Mouse (Mus musculus): Measurements from ENCODE around the gene Prr7. TPM values are rescaled to one million over a fixed set of nuclear protein-coding genes. Genes with fewer than 3 reads are reported as not detected.

Prr7 gene
- total RNA-seq, 4 experiments from 2014 or later: 50.8 to 62.7 (median 59.7) TPM

- no peak for DNase-seq (ENCODE audit: low spot score in 2 of 2)
Observed at GRCm38 (mm10) chr13:55506697-55507096, 42.6 kb downstream of the Prr7 start.

GRCm38 (mm10) chr13:55507877-55508276 is 43.8 kb downstream of the Prr7 start:
- DNase-seq (ENCODE audit: low spot score in 2 of 2): no peak

- DNase-seq (ENCODE audit: low spot score in 2 of 2): no peak
Observed at GRCm38 (mm10) chr13:55508531-55508930, 44.5 kb downstream of the Prr7 start.

DNA sequence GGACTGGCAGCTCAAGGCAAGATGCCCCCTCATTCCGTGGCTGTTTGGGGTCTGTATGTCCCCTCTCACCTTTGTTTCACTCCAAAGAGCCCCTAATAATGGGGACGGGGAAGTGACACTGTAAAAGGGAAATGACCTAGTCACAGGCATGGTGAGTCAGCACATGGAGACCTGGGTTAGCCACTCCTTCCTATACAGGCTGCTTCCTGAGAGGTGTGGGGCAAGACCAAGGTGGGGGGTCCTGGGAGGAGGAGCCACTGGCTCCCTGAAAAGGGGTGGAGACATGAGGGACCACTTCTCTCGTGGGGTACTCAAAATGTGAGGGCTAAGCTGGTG is 46.2 kb downstream of the Prr7 start:
- no peak for DNase-seq (ENCODE audit: low spot score in 2 of 2)

- no peak for DNase-seq (ENCODE audit: low spot score in 2 of 2)
Observed at GRCm38 (mm10) chr13:55510668-55511491, 46.8 kb downstream of the Prr7 start.

GRCm38 (mm10) chr13:55511492-55511861 is 47.4 kb downstream of the Prr7 start:
- DNase-seq (ENCODE audit: low spot score in 2 of 2): no peak

GRCm38 (mm10) chr13:55512379-55513031 is 48.4 kb downstream of the Prr7 start:
- DNase-seq (ENCODE audit: low spot score in 2 of 2): no peak

DNA sequence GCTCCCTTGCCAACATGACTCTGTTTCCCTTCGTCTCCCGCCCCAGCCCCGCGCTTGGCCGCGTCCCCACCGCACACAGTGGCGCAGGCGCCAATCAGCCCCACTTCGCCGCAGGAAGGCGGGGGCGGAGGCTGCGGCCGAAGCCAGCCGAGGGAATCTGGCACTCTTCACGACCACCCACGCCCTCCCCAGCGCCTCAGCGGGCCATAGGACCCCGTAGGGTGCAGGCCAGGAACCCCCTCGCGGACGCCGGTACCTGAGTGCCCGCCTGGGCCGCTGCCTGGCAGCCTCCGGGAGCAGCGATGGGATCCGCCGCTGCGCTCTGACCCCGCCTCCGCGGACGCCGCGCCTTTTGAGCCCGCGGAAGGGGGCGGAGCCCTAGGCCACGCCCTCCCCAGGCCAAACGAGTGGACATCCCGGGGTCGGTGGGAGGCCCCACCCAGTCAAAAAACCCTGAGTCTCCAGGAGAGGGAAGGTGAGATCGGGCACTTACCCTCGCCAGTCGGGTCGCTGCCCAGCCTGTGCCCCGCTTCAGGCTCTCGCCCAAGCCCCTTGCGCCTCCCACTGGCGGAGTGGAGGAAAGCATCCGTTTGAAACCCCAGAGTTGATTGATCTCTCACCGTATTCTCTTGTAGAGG is 49.2 kb downstream of the Prr7 start, which contains the start of gene Pdlim7:
TSS of gene Pdlim7 (minus strand) at position 566 of the 638 bp plus-strand sequence.
- peak; percentile 75 to 82 for DNase-seq (ENCODE audit: low spot score in 2 of 2)

GRCm38 (mm10) chr13:55513828-55514227 is 49.8 kb downstream of the Prr7 start:
- DNase-seq (ENCODE audit: low spot score in 2 of 2): no peak

DNA sequence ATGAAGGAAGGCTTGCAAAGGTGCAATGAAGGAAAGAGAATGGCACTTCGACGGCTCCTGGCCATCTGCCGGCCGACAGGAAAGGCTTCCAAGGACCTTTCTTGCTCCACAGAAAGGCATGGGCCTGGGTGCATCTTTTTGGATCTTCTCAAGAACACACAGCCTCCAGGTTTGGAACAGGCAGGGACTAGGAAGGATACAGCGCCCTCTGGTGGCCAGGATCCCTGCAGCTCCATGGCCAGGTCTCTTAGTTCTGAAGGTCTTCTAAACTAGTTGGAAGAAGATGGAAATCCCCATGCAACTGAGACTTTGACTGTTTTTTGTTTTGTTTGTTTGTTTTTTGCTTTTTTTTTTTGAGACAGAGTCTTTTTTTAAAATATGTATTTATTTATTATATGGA is 52.9 kb downstream of the Prr7 start:
- DNase-seq (ENCODE audit: low spot score in 2 of 2): peak; percentile 71 to 91

DNA sequence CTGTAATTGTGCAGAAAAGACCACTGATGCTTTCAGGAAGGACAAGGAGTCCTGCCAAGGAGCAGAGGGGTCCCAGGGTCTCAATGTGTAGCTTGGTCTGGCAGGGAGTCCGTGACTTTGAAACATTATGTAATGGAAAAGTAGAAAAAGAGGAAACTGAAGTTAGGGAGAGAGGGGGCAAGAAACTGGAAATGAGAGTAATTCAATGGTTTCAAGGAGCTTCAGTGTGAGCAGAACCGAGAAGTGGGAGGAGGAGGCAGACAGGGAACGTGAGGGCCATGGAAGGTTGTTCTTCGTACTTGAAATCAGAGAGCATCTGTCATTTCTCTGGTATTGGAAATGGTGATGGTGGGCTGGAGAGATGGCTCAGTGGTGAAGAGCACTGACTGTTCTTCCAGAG is 55.5 kb downstream of the Prr7 start:
- DNase-seq (ENCODE audit: low spot score in 2 of 2): no peak

- DNase-seq (ENCODE audit: low spot score in 2 of 2): no peak
Observed at GRCm38 (mm10) chr13:55522730-55523129, 58.7 kb downstream of the Prr7 start.

Small RNA genes lying within 50 kb of the gene (microRNA-seq; reads per million reads assigned to microRNA genes)
- gene Mir6943 (3.3 to 3.6 reads per million in 2 experiments), gene Mir6944 (31.3 to 34.6 reads per million in 2 experiments), gene Mir6945 (8.6 to 12.4 reads per million in 2 experiments)

Other genes starting within 250 kb of the Prr7 start
- 100 to 1,000 TPM; 163 to 176 (median 166) TPM for gene Prelid1, start 143.8 kb upstream of the Prr7 start, total RNA-seq (2022)
- gene Rab24, start 142.3 kb upstream of the Prr7 start, total RNA-seq (2022): 10 to 100 TPM; 74.1 to 86.1 (median 81.0) TPM
- 1 to 10 TPM in 2 of 4 experiments, under 1 TPM in 2; 0.65 to 1.6 (median 0.97) TPM for gene Mxd3, start 134.4 kb upstream of the Prr7 start, total RNA-seq (2022)
- 10 to 100 TPM; 47.2 to 56.7 (median 49.1) TPM for gene Lman2, start 101.5 kb upstream of the Prr7 start, total RNA-seq (2022)
- 10 to 100 TPM; 54.2 to 59.0 (median 55.0) TPM for gene Rgs14, start 94.5 kb upstream of the Prr7 start, total RNA-seq (2022)
- under 1 TPM in 2 of 4 experiments, not detected in 2; 0.16 to 0.17 TPM for gene Slc34a1, start 66.1 kb upstream of the Prr7 start, total RNA-seq (2022)
- not detected for gene Pfn3, start 49.0 kb upstream of the Prr7 start, total RNA-seq (2022)
- gene F12, start 37.5 kb upstream of the Prr7 start, total RNA-seq (2022): under 1 TPM; 0.39 to 0.98 (median 0.75) TPM
- 10 to 100 TPM; 60.0 to 65.3 (median 61.9) TPM for gene Grk6, start 19.2 kb upstream of the Prr7 start, total RNA-seq (2022)
- 100 to 1,000 TPM; 216 to 253 (median 234) TPM for gene Dbn1, start 23.8 kb downstream of the Prr7 start, total RNA-seq (2022)
- gene Pdlim7, start 49.4 kb downstream of the Prr7 start, total RNA-seq (2022): 10 to 100 TPM; 78.3 to 93.8 (median 85.9) TPM
- 1 to 10 TPM; 3.7 to 6.3 (median 5.2) TPM for gene Dok3, start 65.0 kb downstream of the Prr7 start, total RNA-seq (2022)
- gene Ddx41, start 72.4 kb downstream of the Prr7 start, total RNA-seq (2022): 10 to 100 TPM; 44.5 to 55.2 (median 48.2) TPM
- 10 to 100 TPM; 73.2 to 80.1 (median 73.8) TPM for gene Fam193b, start 106.9 kb downstream of the Prr7 start, total RNA-seq (2022)
- 100 to 1,000 TPM; 125 to 136 (median 132) TPM for gene Tmed9, start 109.5 kb downstream of the Prr7 start, total RNA-seq (2022)
- 10 to 100 TPM; 24.5 to 26.2 (median 25.5) TPM for gene B4galt7, start 135.6 kb downstream of the Prr7 start, total RNA-seq (2022)
- 10 to 100 TPM; 37.7 to 49.5 (median 43.4) TPM for gene Caml, start 158.7 kb downstream of the Prr7 start, total RNA-seq (2022)
- 10 to 100 TPM; 39.6 to 48.5 (median 45.3) TPM for gene Ddx46, start 170.8 kb downstream of the Prr7 start, total RNA-seq (2022)
- gene B230219D22Rik, start 228.9 kb downstream of the Prr7 start, total RNA-seq (2022): 10 to 100 TPM; 65.8 to 72.3 (median 68.7) TPM